Mouse (Mus musculus): ENCODE measurements around the gene Cd33. TPM values are rescaled to one million over a fixed set of nuclear protein-coding genes. Genes with fewer than 3 reads are reported as not detected.

Gene Cd33
- polyA plus RNA-seq, 1 experiment from 2014 or later, result 1.8 TPM

Other genes with a start within 250 kb of the Cd33 start
- 17.8 and 18.6 TPM in 2 replicates for gene Zfp715, start 231.1 kb downstream of the Cd33 start, polyA plus RNA-seq (2015; fragmentation: Nextera tagmentation; extraction: Ambion mirVana)
- gene Siglecf, start 193.1 kb downstream of the Cd33 start, polyA plus RNA-seq (2015; fragmentation: Nextera tagmentation; extraction: Ambion mirVana), result 0.12 and 0.49 TPM in 2 replicates
- gene Siglecg, start 136.2 kb downstream of the Cd33 start, polyA plus RNA-seq (2015; fragmentation: Nextera tagmentation; extraction: Ambion mirVana), result 0.08 and 0.41 TPM in 2 replicates
- gene Lim2, start 116.8 kb downstream of the Cd33 start, polyA plus RNA-seq (2015; fragmentation: Nextera tagmentation; extraction: Ambion mirVana), result not detected in 2 replicates
- gene Nkg7, start 107.4 kb downstream of the Cd33 start, polyA plus RNA-seq (2015; fragmentation: Nextera tagmentation; extraction: Ambion mirVana), result 34.6 TPM in 1 of 2 replicates, not detected in the other
- not detected in 2 replicates for gene Cldnd2, start 103.6 kb downstream of the Cd33 start, polyA plus RNA-seq (2015; fragmentation: Nextera tagmentation; extraction: Ambion mirVana)
- gene Etfb, start 100.3 kb downstream of the Cd33 start, polyA plus RNA-seq (2015; fragmentation: Nextera tagmentation; extraction: Ambion mirVana), result 129 and 182 TPM in 2 replicates
- gene Gm45233, start 100.3 kb downstream of the Cd33 start, polyA plus RNA-seq (2015; fragmentation: Nextera tagmentation; extraction: Ambion mirVana), result 0.22 and 0.57 TPM in 2 replicates
- gene Vsig10l, start 81.3 kb downstream of the Cd33 start, polyA plus RNA-seq (2015; fragmentation: Nextera tagmentation; extraction: Ambion mirVana), result 16.4 and 21.2 TPM in 2 replicates
- gene Iglon5, start 54.4 kb downstream of the Cd33 start, polyA plus RNA-seq (2015; fragmentation: Nextera tagmentation; extraction: Ambion mirVana), result 12.2 and 14.0 TPM in 2 replicates
- gene 4931406B18Rik, start 38.5 kb downstream of the Cd33 start, polyA plus RNA-seq (2015; fragmentation: Nextera tagmentation; extraction: Ambion mirVana), result 0.08 TPM in 1 of 2 replicates, not detected in the other
- gene Zfp658, start 17.8 kb upstream of the Cd33 start, polyA plus RNA-seq (2015; fragmentation: Nextera tagmentation; extraction: Ambion mirVana), result 6.7 and 7.5 TPM in 2 replicates
- gene Zfp719, start 35.2 kb upstream of the Cd33 start, polyA plus RNA-seq (2015; fragmentation: Nextera tagmentation; extraction: Ambion mirVana), result 13.3 and 13.7 TPM in 2 replicates
- 0.32 and 0.42 TPM in 2 replicates for gene Zfp819, start 62.7 kb upstream of the Cd33 start, polyA plus RNA-seq (2015; fragmentation: Nextera tagmentation; extraction: Ambion mirVana)
- gene Ceacam18, start 90.3 kb upstream of the Cd33 start, polyA plus RNA-seq (2015; fragmentation: Nextera tagmentation; extraction: Ambion mirVana), result 0.36 TPM in 1 of 2 replicates, not detected in the other
- gene Siglece, start 115.7 kb upstream of the Cd33 start, polyA plus RNA-seq (2015; fragmentation: Nextera tagmentation; extraction: Ambion mirVana), result 0.23 and 0.56 TPM in 2 replicates
- gene Ctu1, start 127.6 kb upstream of the Cd33 start, polyA plus RNA-seq (2015; fragmentation: Nextera tagmentation; extraction: Ambion mirVana), result 19.9 and 22.3 TPM in 2 replicates
- not detected in 2 replicates for gene Klk14, start 146.0 kb upstream of the Cd33 start, polyA plus RNA-seq (2015; fragmentation: Nextera tagmentation; extraction: Ambion mirVana)
- gene Klk13, start 168.1 kb upstream of the Cd33 start, polyA plus RNA-seq (2015; fragmentation: Nextera tagmentation; extraction: Ambion mirVana), result 0.17 and 0.38 TPM in 2 replicates
- gene Klk12, start 224.5 kb upstream of the Cd33 start, polyA plus RNA-seq (2015; fragmentation: Nextera tagmentation; extraction: Ambion mirVana), result not detected in 2 replicates
- gene Klk11, start 230.2 kb upstream of the Cd33 start, polyA plus RNA-seq (2015; fragmentation: Nextera tagmentation; extraction: Ambion mirVana), result 0.33 TPM in 1 of 2 replicates, not detected in the other
- 0.10 and 0.51 TPM in 2 replicates for gene Klk10, start 236.6 kb upstream of the Cd33 start, polyA plus RNA-seq (2015; fragmentation: Nextera tagmentation; extraction: Ambion mirVana)
- 0.23 TPM in 1 of 2 replicates, not detected in the other for gene Klk9, start 247.5 kb upstream of the Cd33 start, polyA plus RNA-seq (2015; fragmentation: Nextera tagmentation; extraction: Ambion mirVana)